Mouse (Mus musculus) frontal cortex, postnatal 14 days (tissue): Measurements from ENCODE around the gene Chst3.
A peak's percentile ranks its signal among the peaks of the same experiment; 100 is the strongest.
"Not testable (repeated sequence)": the region's sequence is repeated elsewhere in the genome, so short reads cannot be mapped to it uniquely, and the experiment has no call there.

ENCODE experiments used
- DNase-seq, 2 experiments: peaks; one replicate each; pipeline ENCODE4 v3.0.0; 2022; ENCODE audit warnings: low spot score in 2 of 2

Chst3 gene

GRCm38 (mm10) chr10:60199378-60199777 is 19.7 kb downstream of the Chst3 start:
- DNase-seq = no peak

- DNase-seq = no peak
Observed at GRCm38 (mm10) chr10:60197406-60197821, 21.6 kb downstream of the Chst3 start.

- DNase-seq = no peak
Observed at GRCm38 (mm10) chr10:60196971-60197370, 22.1 kb downstream of the Chst3 start.

GRCm38 (mm10) chr10:60195087-60195486 is 24.0 kb downstream of the Chst3 start:
- no peak for DNase-seq

GRCm38 (mm10) chr10:60193532-60194423 is 25.3 kb downstream of the Chst3 start:
- DNase-seq = no peak

- DNase-seq = peak; percentile 61 to 80
Observed at GRCm38 (mm10) chr10:60191796-60192195, 27.3 kb downstream of the Chst3 start.

- no peak for DNase-seq
Observed at GRCm38 (mm10) chr10:60189534-60190186, 29.4 kb downstream of the Chst3 start.

- DNase-seq = no peak
Observed at GRCm38 (mm10) chr10:60186191-60186945, 32.7 kb downstream of the Chst3 start.

GRCm38 (mm10) chr10:60185023-60185709 is 33.9 kb downstream of the Chst3 start:
- no peak for DNase-seq

- DNase-seq = not testable (repeated sequence)
Observed at GRCm38 (mm10) chr10:60175306-60175705, 43.8 kb downstream of the Chst3 start.

- no peak for DNase-seq
Observed at GRCm38 (mm10) chr10:60174506-60174905, 44.6 kb downstream of the Chst3 start.

GRCm38 (mm10) chr10:60173035-60173434 is 46.0 kb downstream of the Chst3 start:
- DNase-seq = peak; percentile 70 to 73

GRCm38 (mm10) chr10:60172306-60172705 is 46.8 kb downstream of the Chst3 start:
- no peak for DNase-seq

GRCm38 (mm10) chr10:60171368-60171767 is 47.7 kb downstream of the Chst3 start:
- DNase-seq = no peak

GRCm38 (mm10) chr10:60170326-60171089 is 48.6 kb downstream of the Chst3 start:
- DNase-seq = no peak

GRCm38 (mm10) chr10:60168960-60169359 is 50.1 kb downstream of the Chst3 start:
- DNase-seq = no peak

GRCm38 (mm10) chr10:60168306-60168705 is 50.8 kb downstream of the Chst3 start:
- DNase-seq = no peak

GRCm38 (mm10) chr10:60166068-60166467 is 53.0 kb downstream of the Chst3 start:
- DNase-seq = no peak

GRCm38 (mm10) chr10:60164869-60165268 is 54.2 kb downstream of the Chst3 start:
- no peak for DNase-seq

GRCm38 (mm10) chr10:60162973-60163255 is 56.1 kb downstream of the Chst3 start:
- DNase-seq = no peak
